ENCODE assay signal across 17 mouse cellular contexts in genomic region chr16:93715826-93716225, GRCm38 (mm10). TPM values are rescaled to one million over a fixed set of nuclear protein-coding genes. Genes with fewer than 3 reads are reported as not detected.
DNase-seq lines count a peak whose midpoint lies in the region; ATAC-seq and TF ChIP-seq lines count a peak whose summit lies in the region.
"Had no signal": no experiment of that assay in that cellular context is flagged by ENCODE, and none has a peak within 500 bp of the region (broad histone marks: within the 10 kb centered on the region; RNA-seq: fewer than 3 reads in every experiment).

No protein-coding gene starts in this region.

- TF ChIP-seq EP300 in stomach, postnatal 0 days (optimal IDR thresholded peaks at IDR 0.05): no peak

- DNase-seq in lung, adult 18-20 months: peak; percentile 45 to 65
- no peak for DNase-seq in lung, postnatal 10 days
- no peak for DNase-seq in liver, embryonic 13.5 days
- peak; percentile 62 for DNase-seq in stomach, postnatal 0 days (ENCODE audit: low spot score)
- no peak for DNase-seq in adrenal gland, adult 18-20 months (ENCODE audit: low spot score in 2 of 2)
- no peak for DNase-seq in frontal cortex, postnatal 25 days (ENCODE audit: low spot score in 2 of 2)
- DNase-seq: left cerebral cortex, postnatal 4 days; right cerebral cortex, postnatal 25 days; thymus, adult 2 months had no signal

- no peak for ATAC-seq in liver, embryonic 13.5 days (ENCODE audit: low read depth)
- no peak for ATAC-seq in lung, embryonic 16.5 days (ENCODE audit: low read depth)
- no peak for ATAC-seq in stomach, postnatal 0 days (ENCODE audit: low FRiP score, low TSS enrichment)
- ATAC-seq: intestine, embryonic 16.5 days had no signal

- 0 out of 2 replicates have a peak overlapping the region, but pooled peaks have one; percentile 23 for H3K9ac ChIP-seq in liver, embryonic 13.5 days
- no peak overlapping the region for H3K9ac ChIP-seq in lung, embryonic 16.5 days (ENCODE audit: low read length)
- H3K9ac ChIP-seq in stomach, postnatal 0 days (ENCODE audit: low read length): no peak overlapping the region; the same call in 1 of the 2 replicates
- H3K9ac ChIP-seq: heart, embryonic 12.5 days; hindbrain, embryonic 14.5 days; midbrain, embryonic 12.5 days had no signal

- peaks cover 60% of the 10 kb centered on the region for H3K4me1 ChIP-seq in liver, embryonic 13.5 days (replicated peaks)
- peaks cover 30% of the 10 kb centered on the region for H3K4me1 ChIP-seq in lung, embryonic 16.5 days (replicated peaks; ENCODE audit: control insufficient read depth, insufficient read depth, low read length)
- H3K4me1 ChIP-seq in stomach, postnatal 0 days (replicated peaks; ENCODE audit: control insufficient read depth, insufficient read depth): peaks cover 3% of the 10 kb centered on the region; the same call in 1 of the 2 replicates

- peak overlapping the region; percentile 40 for H3K4me2 ChIP-seq in liver, embryonic 13.5 days
- no peak overlapping the region for H3K4me2 ChIP-seq in lung, embryonic 16.5 days (ENCODE audit: low read depth, low read length)
- H3K4me2 ChIP-seq in stomach, postnatal 0 days (replicated peaks; ENCODE audit: low read depth): peak overlapping the region; percentile 33
- H3K4me2 ChIP-seq: heart, embryonic 12.5 days; hindbrain, embryonic 14.5 days; midbrain, embryonic 12.5 days had no signal

- no peak for TF ChIP-seq CTCF in stomach, postnatal 0 days (IDR thresholded peaks at IDR 0.05; ENCODE audit: low read depth)

- H3K27ac ChIP-seq in liver, embryonic 13.5 days: peak overlapping the region; percentile 76; the same call in 1 of the 2 replicates
- peak overlapping the region; percentile 42 for H3K27ac ChIP-seq in lung, embryonic 16.5 days (ENCODE audit: low read length)
- H3K27ac ChIP-seq in stomach, postnatal 0 days (replicated peaks): no peak overlapping the region
- H3K27ac ChIP-seq: hindbrain, embryonic 14.5 days; kidney, postnatal 0 days; layer of hippocampus, adult 2 months; macrophage; midbrain, embryonic 12.5 days had no signal

- H3K9me3 ChIP-seq in liver, embryonic 13.5 days (replicated peaks): no peaks in the 10 kb centered on the region
- no peaks in the 10 kb centered on the region for H3K9me3 ChIP-seq in lung, embryonic 16.5 days (ENCODE audit: control insufficient read depth, low read length)
- H3K9me3 ChIP-seq in stomach, postnatal 0 days (ENCODE audit: control insufficient read depth, low read length): no peaks in the 10 kb centered on the region
- H3K9me3 ChIP-seq: midbrain, embryonic 12.5 days had no signal

- H3K27me3 ChIP-seq in liver, embryonic 13.5 days: no peaks in the 10 kb centered on the region
- H3K27me3 ChIP-seq in lung, embryonic 16.5 days (ENCODE audit: control insufficient read depth, insufficient read depth, low read depth, low read length): no peaks in the 10 kb centered on the region; the same call in 1 of the 2 replicates
- H3K27me3 ChIP-seq in stomach, postnatal 0 days (ENCODE audit: control insufficient read depth, insufficient read depth, low read length): no peaks in the 10 kb centered on the region

- H3K4me3 ChIP-seq in liver, embryonic 13.5 days (replicated peaks): peak overlapping the region; percentile 28
- H3K4me3 ChIP-seq in lung, embryonic 16.5 days (ENCODE audit: low read length): no peak overlapping the region
- peak overlapping the region; percentile 10; the same call in 1 of the 2 replicates for H3K4me3 ChIP-seq in stomach, postnatal 0 days (ENCODE audit: low read depth, low read length)
- H3K4me3 ChIP-seq: heart, embryonic 12.5 days; layer of hippocampus, adult 2 months; midbrain, embryonic 12.5 days had no signal

- H3K36me3 ChIP-seq in liver, embryonic 13.5 days: 0 out of 2 replicates have a peak, but pooled peaks cover 5% of the 10 kb centered on the region
- no peaks in the 10 kb centered on the region for H3K36me3 ChIP-seq in lung, embryonic 16.5 days (ENCODE audit: control insufficient read depth, insufficient read depth, low read length)
- H3K36me3 ChIP-seq in stomach, postnatal 0 days (ENCODE audit: control insufficient read depth, insufficient read depth, low read length): no peaks in the 10 kb centered on the region
- H3K36me3 ChIP-seq: heart, embryonic 12.5 days; midbrain, embryonic 12.5 days had no signal

- 61% methylated on average over 6 of the region's 6 CpGs for WGBS in liver, embryonic 13.5 days (ENCODE audit: insufficient replicate concordance)
- 57% methylated on average over 6 of the region's 6 CpGs for WGBS in lung, embryonic 16.5 days
- 56% methylated on average over 6 of the region's 6 CpGs for WGBS in stomach, postnatal 0 days

RNA-seq across cellular contexts. Expression of gene Dop1b, which starts 4.1 kb away (rescaled TPM):
- polyA plus RNA-seq in liver, embryonic 13.5 days (2015; fragmentation: Nextera tagmentation; extraction: Ambion mirVana): 8.7 and 10.3 TPM in 2 replicates
- polyA plus RNA-seq in lung, embryonic 16.5 days (2015; fragmentation: Nextera tagmentation; extraction: Ambion mirVana): 17.2 and 19.3 TPM in 2 replicates
- polyA plus RNA-seq in stomach, postnatal 0 days (2015; fragmentation: Nextera tagmentation; extraction: Ambion mirVana): 20.1 and 20.9 TPM in 2 replicates
- 10 to 100 TPM; 17.6 to 21.8 TPM for total RNA-seq in adrenal gland, adult 18-20 months (2021)

RNA-seq across cellular contexts. Expression of gene Cbr3, which starts 32.8 kb away (rescaled TPM):
- polyA plus RNA-seq in liver, embryonic 13.5 days (2015; fragmentation: Nextera tagmentation; extraction: Ambion mirVana): 0.16 and 0.28 TPM in 2 replicates
- 9.0 and 9.9 TPM in 2 replicates for polyA plus RNA-seq in lung, embryonic 16.5 days (2015; fragmentation: Nextera tagmentation; extraction: Ambion mirVana)
- 208 and 229 TPM in 2 replicates for polyA plus RNA-seq in stomach, postnatal 0 days (2015; fragmentation: Nextera tagmentation; extraction: Ambion mirVana)
- 1 to 10 TPM; 6.4 to 8.8 TPM for total RNA-seq in adrenal gland, adult 18-20 months (2021)
- polyA plus RNA-seq: heart, embryonic 12.5 days had no signal

Comparison
In these comparisons a context has a peak if more than half of its experiments do, and no peak if none do; other contexts are left out.
1. DNase-seq: peak in lung, adult 18-20 months (2 of 2) and stomach, postnatal 0 days (single experiment); none in lung, postnatal 10 days (single experiment), liver, embryonic 13.5 days (single experiment), adrenal gland, adult 18-20 months (0 of 2) and frontal cortex, postnatal 25 days (0 of 2).
2. RNA of gene Cbr3, which starts 32.8 kb away (polyA plus RNA-seq): 208 to 229 TPM in stomach, postnatal 0 days; 9.0 to 9.9 TPM in lung, embryonic 16.5 days and 0.16 to 0.28 TPM in liver, embryonic 13.5 days; every median in the first group is over 10 times any median in the second.